Mouse (Mus musculus) neural tube, embryonic 15.5 days (tissue): ENCODE measurements around the gene Tmem101. TPM values are rescaled to one million over a fixed set of nuclear protein-coding genes. Genes with fewer than 3 reads are reported as not detected.

Source experiments
- ATAC-seq: fragments of 200-750 bp; cut with Nextera tagmentation; 2 replicates; pipeline ENCODE4 v1.8.0; 2017; ENCODE audit warnings: mild to moderate bottlenecking, moderate TSS enrichment, moderate library complexity; ENCODE audit not compliant: low FRiP score
- H3K27ac ChIP-seq: fragments of 300-500 bp; sonication (generic); replicated peaks from 2 replicates; pipeline ENCODE4 v1.5.1; 2015; ENCODE audit warnings: mild to moderate bottlenecking, inconsistent platforms
- H3K27me3 ChIP-seq: fragments of 300-500 bp; sonication (generic); replicated peaks from 2 replicates; pipeline ENCODE4 v1.6.1; 2015; ENCODE audit warnings: inconsistent platforms
- H3K36me3 ChIP-seq: fragments of 300-500 bp; sonication (generic); 2 replicates; pipeline ENCODE4 v1.6.1; 2015; ENCODE audit warnings: inconsistent platforms
- H3K4me1 ChIP-seq: fragments of 300-500 bp; sonication (generic); 2 replicates; pipeline ENCODE4 v1.6.1; 2015; ENCODE audit warnings: inconsistent platforms
- H3K4me2 ChIP-seq: fragments of 300-500 bp; sonication (generic); 2 replicates; pipeline ENCODE4 v1.6.1; 2015; ENCODE audit warnings: inconsistent platforms, mild to moderate bottlenecking, moderate library complexity
- H3K4me3 ChIP-seq: fragments of 300-500 bp; sonication (generic); replicated peaks from 2 replicates; pipeline ENCODE4 v1.5.1; 2015; ENCODE audit warnings: mild to moderate bottlenecking, inconsistent platforms
- H3K9ac ChIP-seq: fragments of 300-500 bp; sonication (generic); replicated peaks from 2 replicates; pipeline ENCODE4 v1.6.1; 2015; ENCODE audit warnings: mild to moderate bottlenecking, inconsistent platforms
- H3K9me3 ChIP-seq: fragments of 300-500 bp; sonication (generic); replicated peaks from 2 replicates; pipeline ENCODE4 v1.6.1; 2016; ENCODE audit warnings: inconsistent platforms
- WGBS: fragments of 180-500 bp; shearing (Covaris S2); methylation state at CpG from one replicate; pipeline ENCODE4 v1.1.7; 2015; ENCODE audit warnings: mixed read lengths; 5-methylcytosine and 5-hydroxymethylcytosine counted together
- polyA plus RNA-seq: library from polyadenylated mRNA; unstranded; fragments of >200 nt; fragmentation: Nextera tagmentation; extraction: Ambion mirVana; gene quantifications from 2 replicates; pipeline ENCODE4 v1.2.1, GENCODE M21; 2015

The Tmem101 gene
- polyA plus RNA-seq, 1 experiment from 2014 or later, result 41.5 TPM

GRCm38 (mm10) chr11:102146531-102146930 is 9.7 kb downstream of the Tmem101 start:
- Histone ChIP-seq H3K27ac (no peak overlapping the region), H3K4me3 (no peak overlapping the region), H3K4me2 (peak overlapping the region; percentile 17; the same call in 1 of the 2 replicates), H3K36me3 (no peaks in the 10 kb centered on the region), H3K9ac (no peak overlapping the region), H3K27me3 (peaks cover 74% of the 10 kb centered on the region), H3K9me3 (no peaks in the 10 kb centered on the region), H3K4me1 (peaks cover 23% of the 10 kb centered on the region)
- WGBS, result 8% methylated on average over 17 of the region's 17 CpGs
- no peak for ATAC-seq

GRCm38 (mm10) chr11:102146005-102146404 is 10.2 kb downstream of the Tmem101 start:
- Histone ChIP-seq H3K27me3 (peaks cover 74% of the 10 kb centered on the region), H3K9me3 (no peaks in the 10 kb centered on the region), H3K4me1 (peaks cover 23% of the 10 kb centered on the region), H3K4me3 (no peak overlapping the region), H3K4me2 (peak overlapping the region; percentile 49; the same call in 1 of the 2 replicates), H3K36me3 (no peaks in the 10 kb centered on the region), H3K27ac (no peak overlapping the region), H3K9ac (no peak overlapping the region)
- WGBS, result 4% methylated on average over 16 of the region's 16 CpGs
- ATAC-seq, result no peak

- H3K4me1 ChIP-seq, result peaks cover 23% of the 10 kb centered on the region
- H3K27ac ChIP-seq, result no peak within 1 kb of the TSS
- peak within 1 kb of the TSS; percentile 49 for H3K4me2 ChIP-seq
- H3K9ac ChIP-seq, result no peak within 1 kb of the TSS
- H3K36me3 ChIP-seq, result no peaks in the 10 kb centered on the region
- no peaks in the 10 kb centered on the region for H3K9me3 ChIP-seq
- no peak for ATAC-seq
- H3K27me3 ChIP-seq, result peaks cover 74% of the 10 kb centered on the region
- peak within 1 kb of the TSS; percentile 25 for H3K4me3 ChIP-seq
- under 1% methylated on average over 48 of the region's 50 CpGs for WGBS
Measured at GRCm38 (mm10) chr11:102145471-102146001, 10.7 kb downstream of the Tmem101 start, which contains the start of gene Nags. Gene Nags (plus strand): TSS chr11:102145513.

DNA sequence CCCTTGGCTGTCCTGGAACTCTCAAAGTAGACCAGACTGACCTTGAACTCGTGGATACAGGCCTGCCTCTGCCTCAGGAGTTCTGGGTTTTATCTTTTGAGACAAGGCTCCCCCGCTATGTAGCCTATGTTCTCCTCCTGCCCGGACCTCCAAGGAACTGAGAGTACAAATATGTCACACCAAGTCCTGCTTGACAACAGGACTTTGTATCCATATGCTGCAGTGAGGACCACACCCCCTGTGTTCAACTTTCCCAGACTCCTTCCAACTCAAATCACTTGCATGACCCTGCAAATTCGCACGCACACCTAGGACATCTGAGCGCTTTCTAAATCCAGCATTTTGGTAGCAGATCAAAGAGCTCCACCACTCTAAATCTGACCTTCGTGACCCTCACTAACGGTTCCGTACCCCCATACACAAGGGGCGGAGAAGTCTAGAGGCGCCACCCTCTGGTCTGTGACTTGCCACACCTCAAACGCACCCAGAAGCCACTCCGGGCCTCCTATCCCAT is 11.2 kb downstream of the Tmem101 start:
- Histone ChIP-seq H3K27ac (no peak overlapping the region), H3K27me3 (peaks cover 74% of the 10 kb centered on the region), H3K9me3 (no peaks in the 10 kb centered on the region), H3K36me3 (no peaks in the 10 kb centered on the region), H3K9ac (no peak overlapping the region), H3K4me3 (peak overlapping the region; percentile 25), H3K4me2 (peak overlapping the region; percentile 49), H3K4me1 (peaks cover 23% of the 10 kb centered on the region)
- no peak for ATAC-seq
- WGBS, result 29% methylated on average over 13 of the region's 13 CpGs

- no peak overlapping the region for H3K9ac ChIP-seq
- no peak for ATAC-seq
- H3K4me1 ChIP-seq, result peaks cover 22% of the 10 kb centered on the region
- no peak overlapping the region for H3K4me3 ChIP-seq
- 67% methylated on average over 7 of the region's 7 CpGs for WGBS
- no peaks in the 10 kb centered on the region for H3K9me3 ChIP-seq
- H3K36me3 ChIP-seq, result no peaks in the 10 kb centered on the region
- no peak overlapping the region for H3K4me2 ChIP-seq
- H3K27ac ChIP-seq, result no peak overlapping the region
- H3K27me3 ChIP-seq, result peaks cover 49% of the 10 kb centered on the region
Measured at GRCm38 (mm10) chr11:102142355-102142754, 13.8 kb downstream of the Tmem101 start.

DNA sequence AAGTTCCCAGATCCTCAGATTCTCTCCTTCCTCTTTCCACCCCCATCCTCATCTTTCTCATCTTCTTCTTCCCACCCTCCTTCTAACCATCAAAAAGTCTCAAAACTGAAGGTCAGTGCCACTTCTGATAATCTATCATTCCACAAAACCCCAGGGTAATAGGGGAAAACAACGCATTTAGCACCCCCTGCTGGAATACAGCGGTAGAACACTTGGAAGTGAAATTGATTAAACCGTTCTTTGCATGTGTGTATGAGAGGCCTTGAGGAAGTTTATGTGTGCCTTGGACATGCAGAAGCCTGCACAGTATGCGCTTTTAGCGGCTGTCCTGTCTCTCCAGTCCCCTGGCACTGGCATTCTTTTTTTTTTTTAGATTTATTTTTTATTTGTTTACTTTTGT is 15.7 kb downstream of the Tmem101 start:
- ATAC-seq, result no peak
- Histone ChIP-seq H3K4me1 (peaks cover 8% of the 10 kb centered on the region), H3K9ac (no peak overlapping the region), H3K9me3 (no peaks in the 10 kb centered on the region), H3K4me2 (no peak overlapping the region), H3K36me3 (no peaks in the 10 kb centered on the region), H3K27ac (no peak overlapping the region), H3K4me3 (no peak overlapping the region), H3K27me3 (peaks cover 38% of the 10 kb centered on the region)
- WGBS, result 4% methylated on average over 5 of the region's 5 CpGs

GRCm38 (mm10) chr11:102138447-102138740 is 17.8 kb downstream of the Tmem101 start:
- Histone ChIP-seq H3K36me3 (no peaks in the 10 kb centered on the region), H3K9ac (peak overlapping the region; percentile 42; the same call in 1 of the 2 replicates), H3K4me2 (peak overlapping the region; percentile 66), H3K9me3 (no peaks in the 10 kb centered on the region), H3K4me1 (peaks cover 10% of the 10 kb centered on the region), H3K4me3 (peak overlapping the region; percentile 29), H3K27me3 (peaks cover 21% of the 10 kb centered on the region), H3K27ac (no peak overlapping the region)
- under 1% methylated on average over 18 of the region's 18 CpGs for WGBS
- no peak; the same call in 1 of the 2 replicates for ATAC-seq

DNA sequence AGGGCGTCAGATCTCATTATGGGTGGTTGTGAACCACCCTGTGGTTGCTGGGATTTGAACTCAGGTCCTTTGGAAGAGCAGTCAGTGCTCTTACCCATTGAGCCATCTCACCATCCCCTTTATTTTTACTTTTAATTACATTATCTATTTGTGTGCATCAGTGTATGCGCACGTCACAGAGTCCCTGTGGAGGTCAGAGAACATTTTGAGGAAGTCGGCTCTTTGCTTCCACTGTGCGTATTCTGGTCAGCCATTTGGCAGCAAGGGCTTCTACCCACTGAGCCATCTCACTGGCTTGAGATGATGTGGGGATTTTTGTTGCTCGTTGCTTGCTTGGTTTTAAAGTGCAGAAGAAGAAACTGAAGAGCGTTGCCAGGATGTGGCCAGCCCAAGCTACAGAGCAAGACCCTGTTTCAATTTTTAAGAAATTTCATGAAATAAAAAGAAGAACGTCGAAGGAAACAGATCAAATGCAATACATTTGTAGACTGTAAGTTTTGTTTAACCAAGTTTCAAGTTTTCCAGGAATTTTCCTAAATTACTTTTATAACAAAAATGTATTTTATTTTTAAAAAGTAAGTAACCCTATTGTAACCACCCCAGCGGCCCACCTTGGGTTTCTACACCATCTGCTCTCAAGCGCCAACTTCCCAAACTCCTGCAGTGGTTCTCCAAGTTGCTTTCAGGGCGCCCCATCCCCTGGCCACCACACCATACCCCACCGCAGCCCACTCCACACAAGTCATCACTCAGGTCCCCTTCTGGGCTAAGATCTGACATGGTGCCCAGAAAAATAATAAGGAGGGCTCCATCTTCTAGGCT is 18.4 kb downstream of the Tmem101 start:
- no peaks in the 10 kb centered on the region for H3K36me3 ChIP-seq
- peaks cover 10% of the 10 kb centered on the region for H3K4me1 ChIP-seq
- WGBS, result 47% methylated on average over 13 of the region's 13 CpGs
- peak overlapping the region; percentile 42; the same call in 1 of the 2 replicates for H3K9ac ChIP-seq
- H3K9me3 ChIP-seq, result no peaks in the 10 kb centered on the region
- H3K4me3 ChIP-seq, result peak overlapping the region; percentile 29
- ATAC-seq, result no peak
- no peak overlapping the region for H3K27ac ChIP-seq
- peak overlapping the region; percentile 66 for H3K4me2 ChIP-seq
- 0 out of 2 replicates have a peak, but pooled peaks cover 17% of the 10 kb centered on the region for H3K27me3 ChIP-seq

DNA sequence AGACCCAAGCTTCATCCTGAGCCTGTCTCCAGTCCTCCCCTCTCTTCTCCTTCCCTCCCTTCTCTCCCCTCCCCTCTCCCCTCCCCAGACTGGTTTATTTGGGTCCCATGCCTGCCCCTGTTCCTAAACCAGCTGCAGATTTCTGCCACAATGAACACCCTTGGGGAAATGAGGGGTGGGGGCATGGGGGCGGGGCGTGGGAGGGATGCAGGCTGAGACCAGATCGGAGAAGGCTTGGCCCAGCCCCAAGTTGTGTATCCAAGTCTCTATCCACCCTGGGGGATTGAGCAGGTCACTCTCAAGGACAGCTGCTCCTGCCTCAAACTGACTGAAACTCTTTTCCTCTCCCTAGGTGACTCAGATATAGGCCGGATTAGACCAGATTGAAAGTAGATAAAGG is 21.7 kb downstream of the Tmem101 start:
- H3K4me2 ChIP-seq, result no peak overlapping the region
- no peaks in the 10 kb centered on the region for H3K36me3 ChIP-seq
- H3K9ac ChIP-seq, result no peak overlapping the region
- 0 out of 2 replicates have a peak, but pooled peaks cover 11% of the 10 kb centered on the region for H3K27me3 ChIP-seq
- WGBS, result 24% methylated on average over 4 of the region's 4 CpGs
- no peaks in the 10 kb centered on the region for H3K9me3 ChIP-seq
- H3K4me3 ChIP-seq, result no peak overlapping the region
- no peak for ATAC-seq
- H3K4me1 ChIP-seq, result peaks cover 10% of the 10 kb centered on the region
- H3K27ac ChIP-seq, result no peak overlapping the region

GRCm38 (mm10) chr11:102117386-102117785 is 38.8 kb downstream of the Tmem101 start:
- Histone ChIP-seq H3K4me2 (no peak overlapping the region), H3K27ac (no peak overlapping the region), H3K9ac (no peak overlapping the region), H3K4me3 (no peak overlapping the region), H3K9me3 (no peaks in the 10 kb centered on the region), H3K36me3 (no peaks in the 10 kb centered on the region), H3K27me3 (peaks cover 3% of the 10 kb centered on the region), H3K4me1 (no peaks in the 10 kb centered on the region)
- WGBS, result 87% methylated on average over 6 of the region's 6 CpGs
- ATAC-seq, result no peak

GRCm38 (mm10) chr11:102116241-102116640 is 40.0 kb downstream of the Tmem101 start:
- no peak overlapping the region for H3K9ac ChIP-seq
- no peak for ATAC-seq
- peaks cover 7% of the 10 kb centered on the region for H3K27me3 ChIP-seq
- H3K4me1 ChIP-seq, result no peaks in the 10 kb centered on the region
- no peak overlapping the region for H3K4me3 ChIP-seq
- H3K27ac ChIP-seq, result no peak overlapping the region
- 85% methylated on average over 8 of the region's 8 CpGs for WGBS
- no peaks in the 10 kb centered on the region for H3K9me3 ChIP-seq
- no peaks in the 10 kb centered on the region for H3K36me3 ChIP-seq
- no peak overlapping the region for H3K4me2 ChIP-seq

DNA sequence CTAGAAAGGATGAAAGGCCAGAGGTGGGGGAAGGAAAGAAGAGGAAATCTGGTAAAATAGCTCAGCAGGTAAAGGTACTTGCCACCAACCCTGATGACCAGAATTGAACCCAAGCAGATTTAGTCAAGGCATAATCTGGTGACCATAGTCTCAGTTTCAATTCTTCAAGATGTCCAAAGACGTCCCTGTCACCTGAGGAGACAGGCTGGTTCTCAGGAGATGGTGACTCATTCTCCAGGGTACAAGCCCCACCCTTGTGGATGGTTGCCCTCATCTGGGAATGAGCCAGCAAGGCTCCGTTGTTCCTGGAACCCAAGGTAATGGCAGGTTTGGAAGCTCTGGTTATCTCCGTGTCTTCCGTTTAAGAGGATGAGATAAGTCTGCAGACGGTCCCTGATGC is 44.6 kb downstream of the Tmem101 start:
- 84% methylated on average over 5 of the region's 5 CpGs for WGBS
- Histone ChIP-seq H3K4me2 (no peak overlapping the region), H3K4me3 (no peak overlapping the region), H3K36me3 (no peaks in the 10 kb centered on the region), H3K4me1 (0 out of 2 replicates have a peak, but pooled peaks cover 3% of the 10 kb centered on the region), H3K27me3 (peaks cover 37% of the 10 kb centered on the region), H3K27ac (no peak overlapping the region), H3K9ac (no peak overlapping the region), H3K9me3 (no peaks in the 10 kb centered on the region)
- ATAC-seq, result no peak
